Mouse (Mus musculus): ENCODE data around the gene Dagla.
A peak's percentile ranks its signal among the peaks of the same experiment; 100 is the strongest.

Dagla gene

GRCm38 (mm10) chr19:10306521-10307243 is 2.0 kb upstream of the Dagla start:
- no peak for DNase-seq

GRCm38 (mm10) chr19:10305640-10306039 is 963 bp upstream of the Dagla start:
- DNase-seq = no peak

GRCm38 (mm10) chr19:10304395-10304794 is 282 bp downstream of the Dagla start:
- DNase-seq = peak in 1 of 2 experiments; percentile 21

- no peak for DNase-seq
Measured at GRCm38 (mm10) chr19:10302852-10303251, 1.8 kb downstream of the Dagla start.

GRCm38 (mm10) chr19:10301866-10302356 is 2.8 kb downstream of the Dagla start:
- no peak for DNase-seq

- DNase-seq = no peak
Measured at GRCm38 (mm10) chr19:10301263-10301662, 3.4 kb downstream of the Dagla start.

GRCm38 (mm10) chr19:10300809-10301208 is 3.9 kb downstream of the Dagla start:
- no peak for DNase-seq

- DNase-seq = no peak
Measured at GRCm38 (mm10) chr19:10298268-10298667, 6.4 kb downstream of the Dagla start.

GRCm38 (mm10) chr19:10297041-10297503 is 7.6 kb downstream of the Dagla start:
- DNase-seq = peak; percentile 48 to 68

GRCm38 (mm10) chr19:10296306-10296705 is 8.4 kb downstream of the Dagla start:
- DNase-seq = peak; percentile 66 to 71

- peak; percentile 58 to 73 for DNase-seq
Measured at GRCm38 (mm10) chr19:10294631-10295562, 9.8 kb downstream of the Dagla start.

GRCm38 (mm10) chr19:10293987-10294386 is 10.7 kb downstream of the Dagla start:
- no peak for DNase-seq

GRCm38 (mm10) chr19:10291896-10292490 is 12.7 kb downstream of the Dagla start:
- DNase-seq = peak in 1 of 2 experiments; percentile 31

GRCm38 (mm10) chr19:10290153-10290945 is 14.3 kb downstream of the Dagla start:
- peak; percentile 72 to 83 for DNase-seq

- no peak for DNase-seq
Measured at GRCm38 (mm10) chr19:10289609-10290150, 15.0 kb downstream of the Dagla start.

GRCm38 (mm10) chr19:10288125-10289040 is 16.3 kb downstream of the Dagla start:
- DNase-seq = no peak

GRCm38 (mm10) chr19:10286458-10286872 is 18.2 kb downstream of the Dagla start:
- DNase-seq = peak in 1 of 2 experiments; percentile 58

- peak in 1 of 2 experiments; percentile 44 for DNase-seq
Measured at GRCm38 (mm10) chr19:10280771-10281540, 23.7 kb downstream of the Dagla start.

GRCm38 (mm10) chr19:10279668-10280067 is 25.0 kb downstream of the Dagla start:
- no peak for DNase-seq

Measured in kidney, postnatal 4 days (tissue).